Mouse (Mus musculus) regulatory T cell (primary cell): Measurements from ENCODE around the gene Diaph2.
"Not testable (repeated sequence)": the region's sequence is repeated elsewhere in the genome, so short reads cannot be mapped to it uniquely, and the experiment has no call there.

Experiments
- in situ Hi-C: fragments of 300-600 bp; cut with MboI, MseI; formaldehyde crosslinking; loops from one replicate; pipeline ENCODE4 v1.15.1; 2025; ENCODE audit warnings: high pct_unique_total_duplicates

Diaph2 gene

DNA sequence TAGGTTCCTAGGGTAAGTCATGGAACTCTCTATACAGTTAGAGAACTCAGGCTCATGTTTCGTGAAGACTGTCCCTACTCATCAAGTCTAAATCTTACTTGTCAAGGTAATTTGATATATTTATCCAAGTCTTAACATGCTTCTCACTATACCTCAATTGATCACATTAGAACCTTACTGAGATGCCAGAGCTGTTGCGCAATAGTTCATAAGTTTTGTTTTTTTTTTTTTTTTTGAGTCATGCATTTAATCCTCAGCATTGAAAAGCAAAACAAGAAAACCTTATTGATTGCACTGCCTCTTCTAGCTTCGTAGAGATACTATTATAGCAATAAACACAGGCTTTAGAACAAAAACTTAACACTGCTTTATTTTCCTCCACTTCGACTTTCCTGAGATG, 529.6 kb downstream of the Diaph2 start:
- in situ Hi-C loops: no loop called here

DNA sequence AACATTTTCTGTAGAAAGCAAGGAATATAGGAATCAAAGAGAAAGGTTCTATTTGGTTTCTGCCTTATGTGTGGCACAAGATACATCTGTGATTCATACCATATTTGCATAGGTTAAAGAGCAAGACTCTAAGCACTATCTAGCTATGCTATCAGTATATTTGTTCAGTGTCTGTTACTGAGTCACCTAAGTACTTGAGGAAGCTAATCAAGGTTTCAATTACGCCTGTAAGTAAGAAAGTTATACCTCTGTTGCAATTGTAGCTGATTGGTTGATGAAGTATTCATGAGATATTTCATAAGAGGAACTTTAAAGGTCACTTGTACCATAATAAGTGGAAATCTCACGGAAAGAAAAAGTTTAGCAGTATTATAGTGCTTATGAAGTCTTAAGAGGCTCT, 531.9 kb downstream of the Diaph2 start:
- in situ Hi-C loops: no loop called here

DNA sequence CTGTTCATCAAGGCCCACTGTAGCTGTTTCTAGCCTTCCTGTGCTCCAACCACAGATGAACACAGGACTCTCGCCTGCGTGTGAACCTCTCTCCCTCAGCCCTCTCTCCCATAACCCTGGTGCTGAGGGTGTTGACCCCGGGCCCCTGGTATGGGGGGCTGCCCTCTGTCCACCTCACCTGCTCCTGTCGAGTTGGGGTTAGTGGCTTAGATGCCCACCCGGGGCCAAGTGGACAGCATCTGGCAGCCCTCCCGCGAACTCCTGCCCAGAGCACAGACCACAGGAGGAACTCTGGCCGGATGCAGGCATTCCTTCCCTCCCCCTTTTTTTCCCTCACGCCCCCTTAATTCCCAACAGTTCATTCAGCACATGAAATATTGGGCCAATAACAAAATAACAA, 537.5 kb downstream of the Diaph2 start:
- in situ Hi-C loops: no loop called here

DNA sequence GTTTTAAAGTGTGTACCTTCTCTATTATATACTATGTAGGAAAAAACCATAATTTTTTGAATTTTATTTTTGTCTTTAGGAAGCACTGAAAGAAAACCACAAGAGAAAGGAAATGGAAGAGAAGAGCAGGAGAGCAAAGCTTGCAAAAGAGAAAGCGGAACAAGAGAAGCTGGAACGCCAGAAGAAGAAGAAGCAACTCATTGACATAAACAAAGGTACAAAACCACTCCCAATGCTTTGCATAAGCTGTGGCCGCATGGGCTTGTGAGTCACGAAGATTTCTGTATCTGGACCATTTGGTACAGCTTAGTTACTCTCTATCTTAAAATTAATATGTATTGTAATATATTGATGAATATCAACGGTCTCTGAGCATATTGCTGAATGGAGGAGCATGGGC, 540.2 kb downstream of the Diaph2 start:
- in situ Hi-C loops: no loop called here

DNA sequence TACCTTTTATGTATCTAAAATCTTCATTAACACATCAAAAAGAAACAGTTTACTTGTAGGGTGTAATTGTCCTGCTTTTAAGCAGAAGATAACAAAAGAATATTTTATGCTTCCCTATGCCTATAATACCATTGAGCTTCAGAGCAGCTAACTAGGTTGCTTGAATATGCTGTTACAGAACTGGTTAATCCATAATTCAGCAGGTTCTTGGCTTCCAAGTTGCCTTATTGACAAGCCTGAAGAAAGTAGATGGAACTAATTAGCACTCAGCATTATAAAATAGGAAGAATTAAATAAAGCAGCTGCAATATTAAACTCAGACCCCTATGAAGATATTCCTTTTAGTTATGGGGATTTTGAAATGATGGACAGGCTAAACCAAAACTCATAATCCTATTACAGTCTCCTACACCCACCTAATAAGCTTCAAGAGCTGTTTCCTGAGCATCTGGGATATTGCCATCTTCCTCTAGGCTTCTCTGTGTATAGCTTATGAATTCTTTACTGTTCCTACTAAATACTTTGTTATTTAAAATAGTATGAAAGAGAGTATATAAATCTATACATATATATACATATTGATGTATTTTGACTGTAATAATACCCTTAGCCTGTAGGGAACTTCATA, 601.4 kb downstream of the Diaph2 start:
- in situ Hi-C loops: no loop called here

DNA sequence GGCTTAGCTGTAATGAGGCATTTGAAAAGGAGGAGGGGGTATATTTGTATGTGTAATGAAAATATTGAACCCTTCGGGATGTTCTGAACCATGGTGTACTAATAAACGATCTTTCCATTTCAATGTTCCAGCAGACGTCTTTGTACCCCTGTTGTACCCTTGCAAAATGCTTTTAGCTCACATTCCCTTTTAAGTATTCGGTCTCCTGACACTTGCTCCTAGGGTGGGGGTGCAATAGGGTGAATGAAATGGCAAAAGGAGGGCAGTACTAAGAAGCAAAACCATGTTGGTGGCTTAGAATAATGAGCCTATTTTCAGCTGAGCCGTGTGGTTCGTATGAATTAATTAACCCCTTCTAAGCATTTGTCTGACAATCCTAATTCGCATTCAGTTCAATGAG, 601.9 kb downstream of the Diaph2 start:
- in situ Hi-C loops: no loop called here

DNA sequence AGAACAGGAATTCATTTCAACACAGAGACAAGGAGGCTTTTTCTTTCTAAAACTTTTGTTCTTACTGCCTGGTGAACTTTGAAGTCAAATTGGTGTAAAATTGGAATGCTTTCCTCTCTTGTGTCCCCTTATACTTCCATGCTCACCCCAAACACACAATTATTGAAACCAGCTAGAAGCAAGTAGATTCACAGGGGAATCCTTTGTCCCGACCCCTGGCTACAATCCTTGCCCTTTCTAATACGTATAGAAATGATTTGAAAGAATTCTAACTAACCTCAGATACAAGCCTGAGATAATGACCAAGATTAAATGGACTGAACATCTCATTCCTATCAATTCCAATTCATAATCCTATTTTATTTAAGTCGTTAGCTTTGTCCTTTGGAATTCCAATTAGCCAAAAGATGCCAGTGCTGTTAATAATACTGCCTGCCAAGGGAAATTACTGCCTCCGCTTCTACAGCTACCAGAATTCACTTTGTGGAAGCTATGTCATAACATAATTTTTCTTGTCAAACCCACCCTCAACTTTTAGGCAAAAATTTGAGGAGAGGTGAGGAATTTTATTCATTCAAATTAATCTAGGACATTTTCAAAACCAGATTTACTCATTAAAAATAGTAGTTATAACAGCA, 644.1 kb downstream of the Diaph2 start:
- in situ Hi-C loops: no loop called here

DNA sequence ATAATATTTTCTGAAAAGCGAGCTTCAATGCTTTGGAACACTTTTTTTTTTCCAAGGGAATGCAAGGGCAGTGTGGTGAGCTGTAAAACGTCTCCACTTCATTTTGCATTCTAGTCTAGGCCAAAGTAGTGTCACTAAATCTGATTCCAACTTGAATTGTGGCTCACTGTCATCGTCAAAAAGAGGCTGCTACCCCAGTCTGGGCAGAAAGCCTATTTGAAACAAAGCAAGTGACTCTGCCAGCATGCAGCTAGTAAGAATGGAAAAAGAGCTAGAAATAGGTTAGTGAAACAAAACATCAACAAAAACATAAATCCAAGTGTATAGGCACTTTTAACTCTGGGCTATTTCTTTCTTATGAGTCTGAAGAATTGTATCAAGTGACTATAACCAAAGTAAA, 653.7 kb downstream of the Diaph2 start:
- in situ Hi-C loops: no loop called here

DNA sequence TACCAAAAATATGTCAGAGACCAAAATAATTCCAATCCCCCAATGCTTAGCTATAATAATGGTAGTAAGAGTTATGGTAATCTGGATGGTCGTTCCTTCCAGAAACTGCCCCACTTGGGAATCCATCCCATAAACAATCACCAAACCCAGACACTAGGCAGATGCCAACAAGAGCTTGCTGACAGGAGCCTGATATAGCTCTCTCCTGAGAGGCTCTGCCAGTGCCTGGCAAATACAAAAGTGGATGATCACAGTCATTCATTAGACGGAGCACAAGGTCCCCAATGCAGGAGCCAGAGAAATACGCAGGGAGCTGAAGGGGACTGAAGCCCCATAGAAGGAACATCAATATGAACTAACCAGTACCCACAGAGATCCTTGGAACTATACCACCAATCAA, 657.9 kb downstream of the Diaph2 start:
- in situ Hi-C loops: not testable (repeated sequence)

DNA sequence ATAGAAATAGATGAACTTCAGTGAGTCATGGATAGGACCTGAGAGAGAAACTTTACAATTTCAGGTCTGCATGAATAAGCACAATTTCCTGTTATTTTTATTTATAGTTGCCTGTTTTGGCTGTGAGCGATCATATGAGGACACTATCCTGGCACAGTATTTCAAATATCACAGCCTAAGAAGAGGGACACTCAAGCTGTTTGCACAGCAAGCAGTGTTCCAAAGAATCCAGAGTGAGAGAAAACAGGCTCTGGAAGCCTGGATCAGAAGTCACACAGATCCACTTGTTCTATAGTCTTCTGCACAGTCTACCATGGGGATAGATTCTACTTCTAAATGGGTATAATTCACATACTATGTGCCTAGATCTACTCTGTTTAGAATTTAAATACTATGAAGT, 659.4 kb downstream of the Diaph2 start:
- in situ Hi-C loops: no loop called here

DNA sequence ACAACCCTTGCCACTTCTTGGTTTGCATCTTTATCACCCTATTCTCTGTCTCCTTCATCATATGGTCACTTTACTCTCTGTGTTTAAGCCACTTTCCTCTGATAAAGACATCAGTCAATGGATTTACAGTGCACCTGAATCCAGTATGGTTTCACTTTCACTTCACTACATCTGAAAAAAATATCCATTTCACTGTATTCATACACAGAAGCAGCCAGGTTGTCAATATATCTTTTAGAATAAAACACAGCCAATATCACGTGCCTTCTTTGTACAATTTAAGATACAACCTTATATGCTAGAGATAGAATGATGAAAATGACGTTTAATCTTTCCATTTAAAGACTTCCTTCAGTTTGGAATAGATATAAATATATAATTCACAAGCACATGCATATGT, 673.6 kb downstream of the Diaph2 start:
- in situ Hi-C loops: no loop called here

DNA sequence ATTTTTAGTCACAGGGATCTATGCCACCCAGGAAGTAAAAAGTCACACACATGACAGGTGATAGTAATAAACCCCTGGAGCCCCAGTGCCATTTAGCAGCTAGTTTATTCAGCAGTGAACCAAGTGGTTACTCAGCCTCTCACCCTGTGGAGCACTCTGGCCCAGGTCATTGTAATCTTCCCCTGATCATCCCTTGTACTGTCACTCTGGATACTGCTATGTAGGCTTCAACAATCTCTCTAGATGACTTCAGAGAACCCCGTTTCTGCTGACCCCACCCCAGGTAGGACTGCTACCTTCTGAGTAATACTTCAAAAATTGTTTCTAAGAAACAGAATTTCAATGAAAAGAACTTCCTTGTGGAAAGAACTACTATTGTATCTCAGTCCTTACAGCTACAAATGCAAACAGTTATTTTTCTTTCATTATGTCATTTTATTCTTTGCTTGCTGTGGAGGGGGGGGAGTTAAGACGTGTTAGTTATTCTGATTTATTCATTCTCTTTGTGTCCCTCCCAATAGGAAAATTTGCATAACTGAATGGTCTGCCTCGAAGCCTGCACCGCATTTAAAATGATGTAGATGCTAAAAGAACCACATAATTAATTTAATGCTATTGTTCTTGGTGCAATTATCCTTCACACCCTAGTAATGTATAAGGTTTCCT, 702.4 kb downstream of the Diaph2 start:
- in situ Hi-C loops: no loop called here

DNA sequence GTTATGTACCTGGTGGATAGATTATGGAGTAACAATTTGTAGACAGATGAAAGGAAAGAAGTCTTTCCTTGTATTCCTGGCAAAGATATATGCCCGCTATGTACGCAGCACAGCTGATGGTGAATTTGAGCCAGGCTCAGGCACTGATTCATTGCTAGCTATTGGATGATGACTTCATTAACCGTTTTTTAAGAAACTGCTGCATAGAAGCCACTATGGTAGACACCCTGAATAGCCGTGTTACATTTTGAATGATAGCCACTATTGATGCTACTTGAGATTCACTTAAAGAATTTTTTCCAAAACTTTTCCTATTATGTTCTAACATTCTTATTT, 702.9 kb downstream of the Diaph2 start:
- in situ Hi-C loops: no loop called here

DNA sequence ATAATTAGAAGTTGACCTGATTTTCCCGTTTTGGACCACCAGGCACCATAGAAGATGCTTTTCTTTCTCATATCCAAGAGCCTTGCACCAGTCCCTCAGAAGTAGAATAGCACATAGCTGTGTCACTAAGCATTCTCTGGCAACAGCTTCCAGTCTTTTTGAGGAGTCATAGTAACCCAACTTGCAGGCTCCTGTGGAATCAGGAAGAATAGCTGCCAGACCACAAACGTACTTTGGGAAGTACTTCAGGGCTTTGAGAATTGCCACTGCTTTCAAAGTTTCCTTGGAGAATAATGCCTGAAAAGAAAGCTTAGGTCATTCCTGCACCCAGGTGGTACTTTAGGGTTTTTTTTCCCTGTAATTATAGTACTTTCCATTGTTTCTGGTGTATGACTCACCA, 723.6 kb downstream of the Diaph2 start:
- in situ Hi-C loops: no loop called here

DNA sequence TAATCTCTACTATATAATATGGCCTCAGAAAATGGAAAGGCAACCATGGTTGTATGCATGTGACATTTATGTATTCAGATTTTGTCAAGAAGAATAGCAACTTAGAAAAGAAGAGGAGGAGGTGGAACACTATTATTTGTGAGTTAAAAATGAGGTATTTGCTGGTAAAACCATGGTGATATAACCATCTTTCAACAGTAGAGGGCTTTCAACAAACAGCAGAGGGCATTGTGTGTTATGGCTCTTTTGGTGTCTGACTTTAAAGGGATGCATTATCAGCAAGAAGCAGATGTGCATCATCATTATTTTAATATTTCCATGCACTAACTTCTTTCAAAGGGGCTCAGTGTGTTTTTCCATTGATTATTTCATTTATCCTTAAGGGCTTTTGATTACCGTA, 731.3 kb downstream of the Diaph2 start:
- in situ Hi-C loops: no loop called here

DNA sequence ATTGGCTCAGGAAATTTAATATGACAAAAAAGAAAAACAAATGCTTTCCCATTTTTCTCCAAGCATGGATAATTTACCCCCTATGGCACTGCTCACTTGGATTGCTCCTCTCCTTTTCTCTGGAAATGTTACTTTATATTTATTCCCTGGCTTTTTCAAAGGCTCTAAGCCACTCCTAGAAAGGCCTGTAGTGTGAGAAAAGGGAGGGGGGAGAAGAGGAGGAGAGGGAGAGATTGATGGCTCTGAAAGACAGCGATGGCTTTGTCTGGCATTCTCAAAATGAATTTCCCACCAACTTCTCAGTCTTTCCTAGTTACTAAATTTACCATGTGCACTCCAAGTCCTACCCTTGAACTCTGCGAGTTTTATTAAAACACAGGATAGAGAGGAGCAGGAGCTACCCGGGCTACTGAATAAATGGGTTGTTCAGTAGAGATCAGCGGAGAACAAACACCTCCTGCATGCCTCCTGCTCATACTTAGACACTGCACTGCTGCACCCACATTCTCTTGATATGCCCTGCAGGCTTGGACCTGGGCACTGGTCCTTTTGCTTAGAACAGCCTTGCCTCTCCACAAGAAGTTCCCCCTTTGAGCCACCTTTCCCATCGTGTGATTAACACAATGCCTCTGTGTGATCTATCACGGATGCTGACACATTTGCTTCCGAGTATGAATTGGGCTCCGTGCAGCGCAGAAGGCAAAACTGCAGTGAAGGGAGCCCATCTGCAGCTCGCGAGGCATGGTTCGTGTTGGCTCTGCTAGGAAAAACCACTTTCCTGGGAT, 753.3 kb downstream of the Diaph2 start:
- in situ Hi-C loops: no loop called here

DNA sequence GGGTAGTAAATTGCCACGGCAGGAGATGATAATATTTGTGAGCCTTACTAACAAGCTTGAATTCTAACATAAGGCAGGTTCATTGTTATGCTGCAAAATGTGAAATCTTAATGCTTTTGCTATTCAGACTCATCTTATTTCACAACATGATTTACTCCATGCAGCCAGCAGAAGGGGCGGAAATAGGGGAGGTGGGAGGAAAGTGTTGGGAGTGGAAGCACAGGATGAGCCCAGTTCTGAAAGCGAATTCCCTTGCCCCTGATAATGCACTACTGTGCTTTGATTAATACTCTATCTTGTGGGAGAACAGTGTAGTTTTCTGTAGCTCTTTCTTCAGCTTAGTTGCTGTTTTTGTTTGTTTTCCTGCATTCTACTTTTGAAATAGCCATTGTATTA, 753.9 kb downstream of the Diaph2 start:
- in situ Hi-C loops: no loop called here

DNA sequence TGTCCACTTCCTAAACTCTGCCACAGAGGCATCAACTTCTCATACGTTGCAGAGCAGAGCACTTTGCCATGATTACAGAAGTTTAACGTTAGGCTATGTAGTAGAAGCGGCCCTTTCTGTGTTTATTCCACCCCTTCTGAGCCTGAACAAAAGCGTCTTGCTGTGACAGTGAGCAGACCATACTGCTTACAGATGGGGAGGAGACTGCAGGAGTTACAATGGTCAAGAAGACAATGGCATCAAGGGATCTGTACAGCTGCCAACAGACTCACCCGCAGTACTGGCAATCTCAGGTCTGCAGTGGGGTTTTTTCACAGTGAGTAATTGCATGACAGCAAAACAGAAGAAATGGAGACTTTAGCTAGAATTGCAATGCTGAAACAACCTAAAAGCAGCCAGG, 756.1 kb downstream of the Diaph2 start:
- in situ Hi-C loops: no loop called here
